Comparison of ENCODE assay signal across 13 mouse cellular contexts in the genomic region with DNA sequence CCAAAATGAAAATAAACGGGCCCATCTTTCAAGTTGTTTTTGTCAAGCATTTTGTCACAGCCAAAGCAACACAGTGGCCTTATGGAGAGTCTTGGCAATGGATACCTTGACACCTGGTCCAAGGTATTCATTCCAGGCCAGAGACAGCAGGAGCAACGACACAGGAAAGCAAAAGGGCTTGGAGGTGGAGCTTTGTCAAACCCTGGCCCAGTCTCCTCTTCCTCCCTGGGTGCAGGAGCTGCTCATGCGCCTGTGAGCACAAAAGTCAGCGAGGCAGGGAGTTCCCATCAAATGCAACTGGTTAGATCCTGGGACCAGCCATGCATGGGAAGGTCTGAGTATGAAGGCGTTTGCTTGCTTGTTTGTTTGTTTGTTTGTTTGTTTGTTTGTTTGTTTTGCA. TPM values are rescaled to one million over a fixed set of nuclear protein-coding genes. Genes with fewer than 3 reads are reported as not detected.
DNase-seq lines count a peak whose midpoint lies in the region; ATAC-seq and TF ChIP-seq lines count a peak whose summit lies in the region.
"Had no signal": no experiment of that assay in that cellular context is flagged by ENCODE, and none has a peak within 500 bp of the region (broad histone marks: within the 10 kb centered on the region; RNA-seq: fewer than 3 reads in every experiment).

No protein-coding gene starts in this region.

- no peaks in the 10 kb centered on the region for H3K27me3 ChIP-seq in heart, adult 2 months (ENCODE audit: control insufficient read depth, insufficient read depth, low read length)
- no peaks in the 10 kb centered on the region for H3K27me3 ChIP-seq in kidney, embryonic 16.5 days (ENCODE audit: insufficient read depth, low read length)
- no peaks in the 10 kb centered on the region for H3K27me3 ChIP-seq in cerebellum, adult 2 months (ENCODE audit: control insufficient read depth, insufficient read depth, low read length)
- no peaks in the 10 kb centered on the region for H3K27me3 ChIP-seq in myocyte (ENCODE audit: control insufficient read depth, insufficient read depth, insufficient read length)
- 0 out of 2 replicates have a peak, but pooled peaks cover under 1% of the 10 kb centered on the region for H3K27me3 ChIP-seq in midbrain, embryonic 10.5 days (ENCODE audit: low read depth, poor library complexity, severe bottlenecking)
- H3K27me3 ChIP-seq: hindbrain, embryonic 13.5 days; midbrain, embryonic 12.5 days; neural tube, embryonic 12.5 days had no signal

- H3K4me2 ChIP-seq in kidney, embryonic 16.5 days (replicated peaks; ENCODE audit: low read depth, low read length), result no peak overlapping the region
- peak overlapping the region; percentile 85 for H3K4me2 ChIP-seq in myocyte (ENCODE audit: low read depth)
- H3K4me2 ChIP-seq: hindbrain, embryonic 13.5 days; midbrain, embryonic 12.5 days; neural tube, embryonic 12.5 days had no signal

- H3K4me1 ChIP-seq in heart, adult 2 months (ENCODE audit: control insufficient read depth, insufficient read depth, low read length), result peaks cover 23% of the 10 kb centered on the region
- peaks cover 18% of the 10 kb centered on the region for H3K4me1 ChIP-seq in kidney, embryonic 16.5 days (ENCODE audit: insufficient read depth, low read length)
- peaks cover 46% of the 10 kb centered on the region for H3K4me1 ChIP-seq in cerebellum, adult 2 months (ENCODE audit: control insufficient read depth, insufficient read depth, low read length)
- H3K4me1 ChIP-seq in midbrain, embryonic 10.5 days, result peaks cover 28% of the 10 kb centered on the region
- H3K4me1 ChIP-seq: midbrain, embryonic 12.5 days; neural tube, embryonic 12.5 days had no signal

- peak overlapping the region; percentile 88 for H3K27ac ChIP-seq in heart, adult 2 months
- H3K27ac ChIP-seq in kidney, embryonic 16.5 days (ENCODE audit: low read length), result peak overlapping the region; percentile 70
- H3K27ac ChIP-seq in cerebellum, adult 2 months (ENCODE audit: insufficient read depth, low read length), result peak overlapping the region; percentile 97
- no peak overlapping the region for H3K27ac ChIP-seq in midbrain, embryonic 10.5 days (replicated peaks)
- H3K27ac ChIP-seq: hindbrain, embryonic 13.5 days; midbrain, embryonic 12.5 days; neural tube, embryonic 12.5 days had no signal

- no peaks in the 10 kb centered on the region; the same call in 1 of the 2 replicates for H3K36me3 ChIP-seq in heart, adult 2 months (ENCODE audit: control insufficient read depth, insufficient read depth, low read length)
- H3K36me3 ChIP-seq in kidney, embryonic 16.5 days (ENCODE audit: insufficient read depth, low read length), result no peaks in the 10 kb centered on the region
- H3K36me3 ChIP-seq in myocyte (ENCODE audit: control insufficient read depth, insufficient read depth), result no peaks in the 10 kb centered on the region
- no peaks in the 10 kb centered on the region for H3K36me3 ChIP-seq in midbrain, embryonic 10.5 days
- H3K36me3 ChIP-seq: hindbrain, embryonic 13.5 days; midbrain, embryonic 12.5 days; neural tube, embryonic 12.5 days had no signal

- TF ChIP-seq EP300 in heart, adult 2 months (IDR thresholded peaks at IDR 0.05; ENCODE audit: insufficient read depth, low read depth, low read length), result no peak

- H3K4me3 ChIP-seq in heart, adult 2 months, result peak overlapping the region; percentile 20; the same call in 1 of the 2 replicates
- H3K4me3 ChIP-seq in kidney, embryonic 16.5 days (ENCODE audit: low read length), result no peak overlapping the region
- no peak overlapping the region for H3K4me3 ChIP-seq in cerebellum, adult 2 months (replicated peaks; ENCODE audit: insufficient read depth, low read depth, low read length)
- H3K4me3 ChIP-seq in myocyte, result no peak overlapping the region
- no peak overlapping the region for H3K4me3 ChIP-seq in midbrain, embryonic 10.5 days
- H3K4me3 ChIP-seq: hindbrain, embryonic 13.5 days; midbrain, embryonic 12.5 days; neural tube, embryonic 12.5 days had no signal

- TF ChIP-seq POLR2A in heart, adult 2 months (IDR thresholded peaks at IDR 0.05; ENCODE audit: insufficient read depth, low read depth, low read length), result no peak
- peak; percentile 55; the same call in 1 of the 2 replicates for TF ChIP-seq POLR2A in cerebellum, adult 2 months (IDR thresholded peaks at IDR 0.05; ENCODE audit: borderline replicate concordance, insufficient read depth, low read length)
- no peak for TF ChIP-seq POLR2A in myocyte (IDR thresholded peaks at IDR 0.05; ENCODE audit: insufficient read length, low read depth)

- WGBS in heart, adult 2 months, result 38% methylated on average over 5 of the region's 5 CpGs
- WGBS in kidney, embryonic 16.5 days, result 49% methylated on average over 5 of the region's 5 CpGs
- 5% methylated on average over 5 of the region's 5 CpGs for WGBS in cerebellum, adult 2 months
- 75% methylated on average over 5 of the region's 5 CpGs for WGBS in midbrain, embryonic 10.5 days

- no peak for TF ChIP-seq CTCF in heart, adult 2 months (IDR thresholded peaks at IDR 0.05)
- no peak for TF ChIP-seq CTCF in cerebellum, adult 2 months (IDR thresholded peaks at IDR 0.05; ENCODE audit: borderline replicate concordance, insufficient read depth, low read depth, low read length)

- no peaks in the 10 kb centered on the region for H3K9me3 ChIP-seq in kidney, embryonic 16.5 days (ENCODE audit: low read length)
- H3K9me3 ChIP-seq in midbrain, embryonic 10.5 days (replicated peaks), result no peaks in the 10 kb centered on the region
- H3K9me3 ChIP-seq: hindbrain, embryonic 13.5 days; midbrain, embryonic 12.5 days; neural tube, embryonic 12.5 days had no signal

- intact Hi-C loops in heart, adult 2 months (cut with DNase I), result loop anchor here (2.0 kb wide), 1 partner anchor 21 kb away; no protein-coding TSS in a partner anchor

- H3ac ChIP-seq in myocyte (ENCODE audit: control insufficient read depth, insufficient read length), result no peak overlapping the region

- 0 out of 2 replicates have a peak, but pooled peaks have one; percentile 14 for ATAC-seq in kidney, embryonic 16.5 days (ENCODE audit: low FRiP score, low TSS enrichment)

- no peaks in the 10 kb centered on the region for H3K79me2 ChIP-seq in heart, adult 2 months (replicated peaks; ENCODE audit: control insufficient read depth, insufficient read depth, low read length)
- no peaks in the 10 kb centered on the region for H3K79me2 ChIP-seq in myocyte (ENCODE audit: control insufficient read depth, insufficient read depth)

- no peak for DNase-seq in heart, adult 2 months
- DNase-seq in heart, adult 8-10 months (ENCODE audit: low spot score), result no peak
- DNase-seq in kidney, postnatal 10 days, result no peak
- peak; percentile 83 to 94 for DNase-seq in cerebellum, adult 2 months
- no peak for DNase-seq in midbrain, embryonic 10.5 days (ENCODE audit: low spot score)
- no peak for DNase-seq in urinary bladder, postnatal 25 days (ENCODE audit: low spot score)
- DNase-seq: adrenal gland, adult 2 months; kidney, postnatal 14 days had no signal

- no peak overlapping the region for H3K9ac ChIP-seq in heart, adult 2 months (ENCODE audit: low read depth, low read length)
- no peak overlapping the region for H3K9ac ChIP-seq in kidney, embryonic 16.5 days (replicated peaks; ENCODE audit: low read length)
- H3K9ac ChIP-seq: hindbrain, embryonic 13.5 days; midbrain, embryonic 12.5 days; neural tube, embryonic 12.5 days had no signal

TF ChIP-seq in myocyte, 11 proteins besides CTCF, POLR2A, EP300 and RAD21:
- TF ChIP-seq TCF12 (IDR thresholded peaks at IDR 0.05; ENCODE audit: insufficient read depth, poor library complexity, severe bottlenecking) (no peak), USF1 (IDR thresholded peaks at IDR 0.05; ENCODE audit: low read depth) (no peak), MYOD1 (IDR thresholded peaks at IDR 0.05; ENCODE audit: control insufficient read depth in 1 of 3, insufficient read length in 2 of 3, low read depth in 2 of 3) (no peak), SRF (IDR thresholded peaks at IDR 0.05; ENCODE audit: control insufficient read depth, insufficient read length, low read depth) (no peak), MYOG (IDR thresholded peaks at IDR 0.05; ENCODE audit: control insufficient read depth in 1 of 3, insufficient read depth in 1 of 3, insufficient read length in 2 of 3, low read depth in 2 of 3) (no peak), E2F4 (IDR thresholded peaks at IDR 0.05; ENCODE audit: insufficient read depth) (no peak), POLR2AphosphoS2 (IDR thresholded peaks at IDR 0.05; ENCODE audit: insufficient read length, low read depth) (no peak), CEBPB (IDR thresholded peaks at IDR 0.05; ENCODE audit: insufficient read depth, poor library complexity, severe bottlenecking) (no peak), TCF3 (IDR thresholded peaks at IDR 0.05; ENCODE audit: insufficient read length, low read depth) (no peak), MAX (IDR thresholded peaks at IDR 0.05; ENCODE audit: low read depth) (no peak), REST (IDR thresholded peaks at IDR 0.05; ENCODE audit: insufficient read depth, insufficient read length) (no peak)
TF ChIP-seq in myocyte: peak in this region for 0.

RNA-seq across cellular contexts. Expression of a gene that starts 21.7 kb away (rescaled TPM):
- total RNA-seq in heart, adult 2 months (2021), result 10 to 100 TPM; 87.7 to 89.1 TPM
- polyA plus RNA-seq in heart, adult 2 months (2012; rRNA removed), result 44.8 and 53.7 TPM in 2 replicates
- 100 to 1,000 TPM in 1 of 4 experiments, 10 to 100 TPM in 3; 82.0 to 100 (median 95.6) TPM for total RNA-seq in heart, adult 8-10 months (2022)
- polyA plus RNA-seq in kidney, embryonic 16.5 days (2015; fragmentation: Nextera tagmentation; extraction: Ambion mirVana), result 7.9 and 8.3 TPM in 2 replicates
- 173 and 203 TPM in 2 replicates for polyA plus RNA-seq in cerebellum, adult 2 months (2012; rRNA removed)
- 34.8 TPM for polyA plus RNA-seq in myocyte (2012; fragmentation: generic; extraction: Trizol)
- 0.78 and 1.3 TPM in 2 replicates for polyA plus RNA-seq in midbrain, embryonic 10.5 days (2016; fragmentation: Nextera tagmentation; extraction: Ambion mirVana)

RNA-seq across cellular contexts. Expression of a gene that starts 45.1 kb away (rescaled TPM):
- total RNA-seq in heart, adult 2 months (2021), result 10 to 100 TPM; 45.1 to 45.7 TPM
- 48.3 and 52.1 TPM in 2 replicates for polyA plus RNA-seq in heart, adult 2 months (2012; rRNA removed)
- 10 to 100 TPM; 34.3 to 54.4 (median 46.8) TPM for total RNA-seq in heart, adult 8-10 months (2022)
- polyA plus RNA-seq in kidney, embryonic 16.5 days (2015; fragmentation: Nextera tagmentation; extraction: Ambion mirVana), result 26.4 and 27.5 TPM in 2 replicates
- polyA plus RNA-seq in cerebellum, adult 2 months (2012; rRNA removed), result 17.1 and 20.4 TPM in 2 replicates
- 0.10 TPM for polyA plus RNA-seq in myocyte (2012; fragmentation: generic; extraction: Trizol)
- polyA plus RNA-seq in midbrain, embryonic 10.5 days (2016; fragmentation: Nextera tagmentation; extraction: Ambion mirVana), result 12.9 and 14.6 TPM in 2 replicates

Comparison
In these comparisons a context has a peak if more than half of its experiments do, and no peak if none do; other contexts are left out.
1. DNase-seq: peak in cerebellum, adult 2 months (2 of 2); none in heart, adult 2 months (0 of 2), heart, adult 8-10 months (single experiment), kidney, postnatal 10 days (single experiment), midbrain, embryonic 10.5 days (single experiment) and urinary bladder, postnatal 25 days (single experiment).
2. RNA of a gene that starts 45.1 kb away (polyA plus RNA-seq): 48.3 to 52.1 TPM in heart, adult 2 months, 26.4 to 27.5 TPM in kidney, embryonic 16.5 days, 17.1 to 20.4 TPM in cerebellum, adult 2 months and 12.9 to 14.6 TPM in midbrain, embryonic 10.5 days; 0.10 TPM in myocyte (single experiment); every median in the first group is over 10 times any median in the second.